Mouse (Mus musculus) forebrain, embryonic 14.5 days (tissue): ENCODE results near the gene Irs3. TPM values are rescaled to one million over a fixed set of nuclear protein-coding genes. Genes with fewer than 3 reads are reported as not detected.

ENCODE experiments used
- ATAC-seq: fragments of 200-750 bp; cut with Nextera tagmentation; 2 replicates; pipeline ENCODE4 v1.8.0; 2017; ENCODE audit warnings: mild to moderate bottlenecking, moderate library complexity
- DNase-seq: peaks from one replicate; pipeline ENCODE4 v3.0.0-alpha.2; 2015; ENCODE audit warnings: low spot score
- H3K27ac ChIP-seq: fragments of 300-500 bp; sonication (generic); 2 replicates; pipeline ENCODE4 v1.5.1; 2014; ENCODE audit warnings: low read depth, mild to moderate bottlenecking, control low read depth, low read length, moderate library complexity
- H3K27me3 ChIP-seq: fragments of 300-500 bp; sonication (generic); replicated peaks from 2 replicates; pipeline ENCODE4 v1.6.1; 2014; ENCODE audit warnings: low read length, control low read depth, mixed read lengths; ENCODE audit not compliant: control insufficient read depth, insufficient read depth
- H3K36me3 ChIP-seq: fragments of 300-500 bp; sonication (generic); 2 replicates; pipeline ENCODE4 v1.6.1; 2014; ENCODE audit warnings: low read length, control low read depth; ENCODE audit not compliant: control insufficient read depth, insufficient read depth
- H3K4me1 ChIP-seq: fragments of 300-500 bp; sonication (generic); 2 replicates; pipeline ENCODE4 v1.6.1; 2014; ENCODE audit warnings: antibody characterized with exemption, low read length, control low read depth; ENCODE audit not compliant: control insufficient read depth, insufficient read depth
- H3K4me2 ChIP-seq: fragments of 300-500 bp; sonication (generic); 2 replicates; pipeline ENCODE4 v1.6.1; 2014; ENCODE audit warnings: mild to moderate bottlenecking, control low read depth, low read length
- H3K4me3 ChIP-seq: fragments of 300-500 bp; sonication (generic); 2 replicates; pipeline ENCODE4 v1.5.1; 2014; ENCODE audit warnings: low read depth, low read length, control low read depth
- H3K9ac ChIP-seq: fragments of 300-500 bp; sonication (generic); 2 replicates; pipeline ENCODE4 v1.6.1; 2014; ENCODE audit warnings: mild to moderate bottlenecking, low read length, control low read depth, moderate library complexity
- H3K9me3 ChIP-seq: fragments of 300-500 bp; sonication (generic); replicated peaks from 2 replicates; pipeline ENCODE4 v1.6.1; 2016; ENCODE audit warnings: low read length, control low read depth, mixed read lengths; ENCODE audit not compliant: control insufficient read depth
- WGBS: fragments of 180-500 bp; shearing (Covaris S2); extraction: QIAGEN DNeasy Blood & Tissue Kit; methylation state at CpG from one replicate; pipeline ENCODE4 v1.1.7; 2014; 5-methylcytosine and 5-hydroxymethylcytosine counted together
- polyA plus RNA-seq: library from polyadenylated mRNA; unstranded; fragments of >200 nt; fragmentation: Nextera tagmentation; extraction: Ambion mirVana; gene quantifications from 2 replicates; pipeline ENCODE4 v1.2.1, GENCODE M21; 2014

Irs3 gene
- polyA plus RNA-seq, 1 experiment from 2014 or later = not detected

DNA sequence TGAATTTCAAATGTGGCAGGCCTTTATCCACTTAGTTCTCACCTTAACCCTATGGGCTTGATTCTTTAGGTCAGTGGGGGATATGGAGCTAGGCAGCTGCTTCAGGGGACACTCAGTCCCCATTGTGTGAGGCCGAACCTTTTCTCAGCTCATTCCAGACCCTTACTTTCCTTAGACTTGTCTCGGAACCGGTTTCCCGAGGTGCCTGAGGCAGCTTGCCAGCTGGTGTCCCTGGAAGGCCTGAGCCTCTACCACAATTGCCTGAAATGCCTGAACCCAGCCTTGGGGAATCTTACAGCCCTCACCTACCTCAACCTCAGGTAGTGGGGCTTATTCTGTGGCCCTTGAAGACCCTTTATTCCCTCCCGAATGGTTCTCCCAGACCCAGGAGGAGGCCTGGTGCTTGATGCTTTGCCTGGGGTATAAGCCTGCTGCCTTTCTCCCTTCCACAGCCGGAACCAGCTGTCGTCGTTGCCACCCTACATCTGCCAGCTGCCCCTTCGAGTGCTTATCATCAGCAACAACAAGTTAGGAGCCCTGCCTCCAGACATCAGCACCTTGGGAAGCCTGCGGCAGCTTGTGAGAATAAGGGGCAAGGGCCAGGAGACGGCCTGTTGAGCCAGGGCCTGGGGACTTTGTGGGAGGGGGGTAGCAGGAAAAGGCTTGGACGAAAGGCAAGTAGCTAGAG is 12.0 kb downstream of the Irs3 start:
- 84% methylated on average over 12 of the region's 12 CpGs for WGBS
- DNase-seq = no peak
- Histone ChIP-seq H3K36me3 (peaks cover 54% of the 10 kb centered on the region), H3K27ac (no peak overlapping the region), H3K4me2 (no peak overlapping the region), H3K27me3 (no peaks in the 10 kb centered on the region), H3K4me1 (peaks cover 17% of the 10 kb centered on the region), H3K4me3 (no peak overlapping the region), H3K9ac (peak overlapping the region; percentile 8; the same call in 1 of the 2 replicates), H3K9me3 (no peaks in the 10 kb centered on the region)
- ATAC-seq = no peak

DNA sequence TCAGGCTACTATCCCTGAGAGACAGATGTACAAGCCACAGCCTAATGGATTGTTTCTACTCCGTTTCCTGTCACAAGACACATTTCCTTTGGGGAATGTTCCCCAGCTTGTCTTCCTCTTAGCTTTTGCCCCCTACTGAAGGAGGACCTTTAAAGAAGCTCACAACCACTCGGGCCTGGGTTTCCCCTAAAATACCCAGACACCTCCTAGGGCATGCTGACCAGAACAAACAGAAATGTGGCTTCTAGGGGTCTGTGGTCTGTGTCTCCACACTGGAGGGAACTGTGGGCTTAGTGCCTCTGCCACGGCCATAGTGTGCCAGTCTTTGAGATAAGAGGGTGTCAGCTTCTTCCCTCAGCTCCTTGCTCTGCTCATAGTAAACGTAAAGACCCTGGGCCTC is 13.9 kb downstream of the Irs3 start:
- peak overlapping the region; percentile 21 for H3K9ac ChIP-seq
- H3K9me3 ChIP-seq = no peaks in the 10 kb centered on the region
- H3K4me2 ChIP-seq = no peak overlapping the region
- H3K4me3 ChIP-seq = no peak overlapping the region
- H3K36me3 ChIP-seq = peaks cover 35% of the 10 kb centered on the region
- no peaks in the 10 kb centered on the region for H3K27me3 ChIP-seq
- ATAC-seq = no peak
- H3K4me1 ChIP-seq = peaks cover 21% of the 10 kb centered on the region
- DNase-seq = no peak
- no peak overlapping the region for H3K27ac ChIP-seq
- 88% methylated on average over 4 of the region's 4 CpGs for WGBS

DNA sequence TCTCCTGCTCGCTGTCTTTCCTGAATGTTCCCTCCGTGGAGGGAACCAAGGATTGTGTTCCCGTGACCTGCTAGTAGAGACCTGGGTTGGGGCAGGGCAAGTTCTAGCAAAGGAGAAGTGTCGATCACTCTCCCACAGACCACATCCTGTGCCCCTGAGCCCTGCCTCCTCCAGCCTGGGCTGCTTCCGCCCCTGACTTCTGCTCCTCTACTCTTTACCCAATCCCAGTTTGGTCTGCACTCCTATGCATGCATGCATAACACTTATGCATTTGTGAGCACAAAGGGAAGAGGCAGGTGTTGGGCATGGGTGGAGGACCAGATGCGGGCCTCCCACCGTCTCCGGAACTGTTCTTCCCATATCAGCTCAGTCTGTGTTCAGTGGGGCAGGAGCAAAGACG is 14.3 kb downstream of the Irs3 start:
- Histone ChIP-seq H3K27me3 (no peaks in the 10 kb centered on the region), H3K36me3 (peaks cover 31% of the 10 kb centered on the region), H3K4me1 (peaks cover 21% of the 10 kb centered on the region), H3K27ac (peak overlapping the region; percentile 21; the same call in 1 of the 2 replicates), H3K4me3 (0 out of 2 replicates have a peak overlapping the region, but pooled peaks have one; percentile 93), H3K9ac (peak overlapping the region; percentile 21), H3K9me3 (no peaks in the 10 kb centered on the region), H3K4me2 (peak overlapping the region; percentile 74; the same call in 1 of the 2 replicates)
- no peak for DNase-seq
- 80% methylated on average over 9 of the region's 9 CpGs for WGBS
- no peak for ATAC-seq

DNA sequence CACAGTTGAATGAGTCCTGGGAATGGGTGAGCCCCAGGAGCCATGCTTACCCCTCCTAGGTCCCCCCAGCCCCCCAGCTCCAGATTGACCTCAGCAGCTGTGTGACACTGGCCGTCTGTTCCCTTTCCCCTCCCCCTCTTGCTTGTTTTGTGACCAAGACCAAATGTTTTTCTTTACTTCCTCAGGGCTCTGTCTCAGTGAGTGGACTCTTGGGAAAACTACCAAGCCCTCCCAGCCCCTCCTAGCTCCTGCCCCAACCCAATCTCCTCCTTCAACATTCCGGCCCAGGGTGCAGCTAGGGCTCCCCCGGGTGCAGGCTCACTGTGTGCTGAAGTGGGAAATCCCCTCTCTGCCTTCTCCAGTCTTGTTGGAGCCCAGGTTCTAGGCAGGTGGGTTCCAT is 14.9 kb downstream of the Irs3 start:
- Histone ChIP-seq H3K36me3 (peaks cover 25% of the 10 kb centered on the region), H3K27ac (no peak overlapping the region), H3K4me2 (peak overlapping the region; percentile 74), H3K9ac (peak overlapping the region; percentile 87; the same call in 1 of the 2 replicates), H3K4me1 (peaks cover 21% of the 10 kb centered on the region), H3K9me3 (no peaks in the 10 kb centered on the region), H3K27me3 (no peaks in the 10 kb centered on the region), H3K4me3 (peak overlapping the region; percentile 93; the same call in 1 of the 2 replicates)
- 70% methylated on average over 3 of the region's 3 CpGs for WGBS
- DNase-seq = no peak
- ATAC-seq = no peak

DNA sequence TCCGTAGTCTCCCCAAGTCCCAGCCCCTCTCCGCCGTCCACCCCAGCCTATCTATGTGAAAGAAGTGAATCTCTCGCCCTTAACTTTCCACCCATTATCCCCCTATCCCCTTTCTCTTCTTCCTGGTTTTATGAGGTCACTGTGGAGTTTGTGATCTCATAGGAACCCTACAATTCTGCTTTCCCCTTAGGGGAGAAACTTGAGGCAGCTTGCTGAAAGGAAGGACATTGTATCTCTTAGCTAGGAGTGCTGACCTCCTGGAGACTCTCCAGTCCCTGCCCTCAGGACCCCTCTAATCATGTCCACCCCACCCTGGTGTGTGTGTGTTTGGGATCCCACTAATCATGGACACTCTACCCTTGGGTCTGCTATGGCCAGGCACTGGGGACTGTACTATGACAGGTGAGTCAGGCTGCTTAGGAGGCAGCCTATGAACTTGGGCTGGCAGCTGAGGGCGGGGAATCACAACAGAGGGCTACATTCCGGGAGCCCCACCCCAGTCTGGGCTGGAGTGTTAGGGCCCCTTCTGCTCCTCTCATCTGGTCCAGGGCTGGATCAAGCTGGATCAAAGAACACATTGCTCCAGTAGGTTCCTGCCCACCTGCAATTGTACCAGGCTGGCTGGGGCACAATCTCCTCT is 15.5 kb downstream of the Irs3 start:
- Histone ChIP-seq H3K4me2 (peak overlapping the region; percentile 74), H3K9ac (peak overlapping the region; percentile 87), H3K27ac (peak overlapping the region; percentile 84; the same call in 1 of the 2 replicates), H3K4me3 (peak overlapping the region; percentile 93), H3K36me3 (peaks cover 19% of the 10 kb centered on the region), H3K9me3 (no peaks in the 10 kb centered on the region), H3K27me3 (no peaks in the 10 kb centered on the region), H3K4me1 (peaks cover 21% of the 10 kb centered on the region)
- 23% methylated on average over 6 of the region's 6 CpGs for WGBS
- ATAC-seq = no peak
- DNase-seq = no peak

DNA sequence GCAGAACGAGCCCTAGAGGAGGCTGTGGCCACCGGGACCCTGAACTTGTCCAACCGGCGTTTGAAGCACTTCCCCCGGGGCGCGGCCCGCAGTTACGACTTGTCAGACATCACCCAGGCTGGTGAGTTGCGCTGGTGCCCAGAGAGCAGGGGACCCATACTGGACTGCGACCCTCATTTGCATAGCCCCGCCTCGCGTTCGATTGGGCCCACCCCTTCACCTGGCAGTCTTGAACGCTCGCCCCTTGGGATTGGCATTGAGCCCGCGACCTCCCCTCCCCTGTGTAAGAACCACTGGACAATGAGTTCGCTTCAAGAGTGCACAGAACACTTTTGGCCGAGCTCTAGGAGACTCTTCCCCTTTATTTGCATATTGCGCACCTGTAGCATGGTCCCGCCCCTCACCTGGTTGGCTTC is 16.2 kb downstream of the Irs3 start:
- ATAC-seq = peak; percentile 21
- H3K36me3 ChIP-seq = peaks cover 18% of the 10 kb centered on the region

DNA sequence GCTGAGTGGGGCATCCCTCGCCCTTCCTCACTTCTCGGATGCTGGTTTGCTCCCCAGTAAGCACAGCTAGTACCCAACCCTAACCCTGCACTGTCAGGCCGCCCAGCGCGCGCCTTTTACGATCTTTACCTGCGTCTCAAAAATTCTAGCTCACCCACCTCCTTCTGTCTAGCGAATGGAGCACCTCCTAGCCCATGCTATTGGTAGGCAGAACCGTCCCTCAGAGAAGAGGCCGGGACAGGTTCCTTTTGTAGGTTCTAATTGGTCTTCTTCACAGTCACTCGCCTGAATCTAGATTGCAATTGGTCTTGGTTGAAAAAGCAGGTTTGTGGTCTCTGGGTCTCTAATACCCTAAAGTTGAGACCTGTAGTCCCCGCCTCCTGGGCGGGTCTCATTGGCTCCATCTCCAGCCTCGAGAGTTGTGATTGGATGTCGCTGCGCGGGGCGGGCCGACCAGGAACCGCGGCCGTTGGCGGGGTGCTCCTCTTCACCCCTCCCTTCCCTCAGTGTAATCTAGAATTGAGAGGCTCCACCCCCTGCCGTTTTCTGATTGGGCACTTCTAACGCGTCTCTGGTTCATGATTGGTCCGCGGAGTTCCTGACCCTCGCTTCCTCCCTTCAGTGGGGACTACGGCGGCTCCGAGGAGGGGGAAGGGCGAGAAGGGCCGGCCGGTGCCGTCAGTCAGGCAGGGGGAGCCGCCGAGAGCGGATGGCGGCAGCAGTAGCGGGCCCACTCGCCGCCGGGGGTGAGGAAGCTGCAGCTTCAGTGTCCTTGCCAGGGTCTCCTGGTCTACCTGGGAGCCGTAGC is 16.8 kb downstream of the Irs3 start, which contains the start of the genes Fbxo24, Lrch4 and Gm20605:
TSS of gene Fbxo24 (minus strand) at position 505 of the 808 bp plus-strand sequence.
TSS of gene Lrch4 (plus strand) at position 624 of the 808 bp plus-strand sequence.
TSS of gene Gm20605 (plus strand) at position 678 of the 808 bp plus-strand sequence.
- Histone ChIP-seq H3K27ac (peak within 1 kb of the TSS; percentile 84), H3K27me3 (no peaks in the 10 kb centered on the region), H3K4me1 (peaks cover 21% of the 10 kb centered on the region), H3K36me3 (peaks cover 12% of the 10 kb centered on the region), H3K4me3 (peak within 1 kb of the TSS; percentile 93), H3K9me3 (no peaks in the 10 kb centered on the region), H3K9ac (peak within 1 kb of the TSS; percentile 87), H3K4me2 (peak within 1 kb of the TSS; percentile 74)
- under 1% methylated on average over 44 of the region's 46 CpGs for WGBS
- ATAC-seq = peak; percentile 98
- peak; percentile 100 for DNase-seq

More for the DNA sequence above, 16.2 kb downstream of the Irs3 start:
- Histone ChIP-seq H3K9ac (peak overlapping the region; percentile 87), H3K9me3 (no peaks in the 10 kb centered on the region), H3K27me3 (no peaks in the 10 kb centered on the region), H3K4me3 (peak overlapping the region; percentile 93), H3K4me2 (peak overlapping the region; percentile 74), H3K27ac (peak overlapping the region; percentile 84), H3K4me1 (peaks cover 21% of the 10 kb centered on the region)
- peak; percentile 62 for DNase-seq
- under 1% methylated on average over 23 of the region's 23 CpGs for WGBS

DNA sequence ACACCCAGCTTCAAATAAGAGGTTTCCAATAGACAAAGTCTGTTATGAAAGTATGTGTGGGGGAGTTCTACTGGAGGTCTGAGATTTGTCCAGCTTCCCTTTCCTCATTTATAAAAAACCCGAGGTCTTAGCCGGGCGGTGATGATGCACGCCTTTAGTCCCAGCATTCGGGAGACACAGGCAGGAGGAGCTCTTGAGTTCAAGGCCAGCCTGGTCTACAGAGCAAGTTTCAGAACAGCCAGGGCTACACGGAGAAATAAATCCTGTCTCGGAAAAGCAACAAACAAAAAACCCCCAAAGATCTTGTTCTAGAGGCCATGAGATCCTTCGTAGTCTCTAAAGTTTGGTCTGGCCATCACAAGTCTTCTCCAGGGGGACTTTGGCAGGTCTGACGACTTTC is 17.5 kb downstream of the Irs3 start:
- DNase-seq (no peak), ATAC-seq (no peak)
- WGBS = 3% methylated on average over 9 of the region's 9 CpGs

More for the DNA sequence above, 17.5 kb downstream of the Irs3 start:
- H3K36me3 ChIP-seq = peaks cover 5% of the 10 kb centered on the region; the same call in 1 of the 2 replicates
- peak overlapping the region; percentile 67 for H3K9ac ChIP-seq
- H3K4me1 ChIP-seq = peaks cover 21% of the 10 kb centered on the region
- peak overlapping the region; percentile 65 for H3K4me2 ChIP-seq
- no peaks in the 10 kb centered on the region for H3K9me3 ChIP-seq
- H3K27me3 ChIP-seq = no peaks in the 10 kb centered on the region
- peak overlapping the region; percentile 72; the same call in 1 of the 2 replicates for H3K27ac ChIP-seq
- peak overlapping the region; percentile 48 for H3K4me3 ChIP-seq
